Mouse (Mus musculus): ENCODE measurements around the gene Palmd.

The Palmd gene

DNA sequence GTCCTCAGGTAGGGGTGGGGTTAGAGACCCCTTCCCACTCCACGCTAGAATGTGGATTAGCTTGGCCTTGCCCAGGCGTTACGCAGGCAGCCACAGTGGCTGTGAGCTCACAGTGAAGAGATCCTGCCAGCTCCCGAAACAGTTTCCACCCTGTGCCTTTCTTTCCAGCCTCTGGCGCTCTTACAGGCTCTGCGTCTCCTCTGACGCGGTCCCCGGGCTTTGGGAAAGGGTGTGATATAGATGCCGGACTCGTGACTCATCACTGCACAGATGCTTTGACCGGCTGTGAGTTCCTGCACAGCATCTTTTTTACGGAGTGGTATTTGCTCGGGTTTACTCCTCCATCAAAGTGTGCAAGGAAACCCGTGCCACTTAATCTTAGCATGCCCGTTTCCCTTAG is 62.9 kb downstream of the Palmd start:
- no peak for DNase-seq (ENCODE audit: inconsistent age in 2 of 2, low spot score in 1 of 2)

DNA sequence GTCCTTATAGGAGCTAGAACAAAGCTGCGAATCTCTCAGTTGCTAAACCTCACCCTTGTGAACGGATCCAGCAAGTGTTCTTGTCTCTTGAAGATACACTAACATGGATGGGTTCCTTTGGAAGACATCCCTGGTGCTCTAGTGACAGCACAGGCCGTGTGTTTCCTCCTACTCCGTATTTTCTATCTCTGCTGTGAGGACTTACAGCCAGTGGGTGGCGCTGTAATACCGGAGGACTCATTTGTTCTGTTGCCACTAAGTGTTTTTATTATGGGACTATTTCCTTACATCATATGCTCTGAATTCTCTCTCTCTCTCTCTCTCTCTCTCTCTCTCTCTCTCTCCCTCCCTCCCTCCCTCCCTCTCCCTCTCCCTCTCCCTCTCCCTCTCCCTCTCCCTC is 64.6 kb downstream of the Palmd start:
- DNase-seq (ENCODE audit: inconsistent age in 2 of 2, low spot score in 1 of 2), result peak; percentile 78 to 93

DNA sequence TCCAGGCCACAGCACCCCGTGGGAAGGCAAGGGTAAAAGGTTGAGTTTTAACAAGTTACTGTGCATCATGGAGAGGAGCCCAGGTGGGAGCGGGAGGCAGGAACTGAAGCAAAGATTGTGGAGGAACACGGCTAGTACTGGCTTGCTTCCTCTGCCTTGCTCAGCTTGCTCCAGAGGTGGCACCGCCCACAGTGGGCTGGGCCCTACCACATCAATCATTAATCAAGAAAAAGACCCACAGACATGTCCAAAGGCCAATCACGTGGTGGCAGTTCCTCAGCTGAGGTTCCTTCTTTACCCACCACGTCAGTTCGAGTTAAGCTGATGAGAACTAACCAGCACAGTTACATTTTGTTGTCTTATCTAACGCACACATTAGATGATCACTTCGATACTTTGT is 75.9 kb downstream of the Palmd start:
- DNase-seq (ENCODE audit: inconsistent age in 2 of 2, low spot score in 1 of 2), result no peak

DNA sequence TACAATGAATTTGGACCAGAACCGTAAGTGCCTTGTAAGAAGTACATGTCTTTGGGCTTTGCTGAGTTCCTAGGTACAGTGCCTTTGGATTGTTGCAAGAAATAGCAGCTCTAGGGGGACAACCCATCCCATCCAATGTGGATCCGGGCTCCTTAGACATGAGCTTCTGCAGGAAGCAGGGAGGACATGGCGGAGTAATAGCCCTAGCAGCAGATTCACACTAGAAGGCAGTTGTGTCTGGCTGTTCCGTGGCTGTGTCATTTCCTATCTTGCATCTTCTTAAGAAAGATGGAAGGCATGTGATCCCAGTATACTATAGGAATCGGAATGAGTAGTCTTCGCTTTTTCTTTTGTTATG is 76.6 kb downstream of the Palmd start:
- DNase-seq (ENCODE audit: inconsistent age in 2 of 2, low spot score in 1 of 2), result no peak

DNA sequence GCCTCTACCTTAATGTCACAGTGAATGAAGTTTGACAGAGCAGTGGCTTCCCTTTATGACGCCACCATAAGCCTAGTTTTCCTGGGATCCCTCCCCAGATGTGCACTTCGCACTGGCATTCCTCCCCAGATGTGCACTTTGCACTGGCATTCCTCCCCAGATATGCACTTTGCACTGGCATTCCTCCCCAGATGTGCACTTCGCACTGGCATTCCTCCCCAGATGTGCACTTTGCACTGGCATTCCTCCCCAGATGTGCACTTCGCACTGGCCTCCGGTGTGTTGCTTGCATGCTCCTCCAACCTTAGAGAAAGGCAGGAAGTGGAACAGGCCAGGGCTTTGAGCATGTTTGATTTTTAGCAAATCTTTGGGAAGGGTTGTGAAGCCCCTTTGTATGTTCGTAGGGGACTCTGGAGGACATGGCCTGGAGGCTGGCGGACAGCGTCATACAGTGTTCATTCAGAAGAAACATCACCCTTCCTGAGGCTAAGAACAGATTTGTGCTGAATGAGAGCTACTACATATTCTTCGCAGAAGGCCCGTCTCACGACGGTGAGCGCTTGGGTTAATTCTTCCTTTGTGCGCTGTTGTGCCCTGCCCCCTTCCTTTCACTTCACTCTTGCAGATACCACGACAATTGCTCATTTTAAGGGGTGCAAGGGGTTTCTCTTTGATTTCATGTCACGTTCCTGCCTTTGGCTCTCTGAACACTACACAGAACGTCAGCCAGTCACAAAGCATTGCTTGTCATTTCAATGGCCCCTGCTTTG is 77.2 kb downstream of the Palmd start:
- no peak for DNase-seq (ENCODE audit: inconsistent age in 2 of 2, low spot score in 1 of 2)

DNA sequence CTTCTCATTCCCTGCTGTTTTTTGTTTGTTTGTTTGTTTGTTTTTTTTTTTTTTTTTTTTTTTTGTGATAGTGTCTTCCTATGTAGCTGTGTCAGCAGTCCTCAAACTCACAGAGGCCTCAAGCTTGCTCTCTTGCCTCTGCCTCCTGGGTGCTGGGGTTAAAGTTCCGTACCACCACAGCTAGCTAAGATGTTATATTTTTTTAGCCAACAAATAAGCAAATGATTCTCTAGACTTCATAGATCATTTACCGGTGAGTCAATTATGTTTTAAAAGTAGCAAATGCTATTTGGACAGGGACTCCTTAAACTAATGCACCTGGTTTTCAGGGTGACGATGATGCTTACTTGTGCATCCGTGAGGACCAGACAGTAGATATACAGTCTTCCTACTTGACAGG is 78.2 kb downstream of the Palmd start:
- DNase-seq (ENCODE audit: inconsistent age in 2 of 2, low spot score in 1 of 2), result no peak

DNA sequence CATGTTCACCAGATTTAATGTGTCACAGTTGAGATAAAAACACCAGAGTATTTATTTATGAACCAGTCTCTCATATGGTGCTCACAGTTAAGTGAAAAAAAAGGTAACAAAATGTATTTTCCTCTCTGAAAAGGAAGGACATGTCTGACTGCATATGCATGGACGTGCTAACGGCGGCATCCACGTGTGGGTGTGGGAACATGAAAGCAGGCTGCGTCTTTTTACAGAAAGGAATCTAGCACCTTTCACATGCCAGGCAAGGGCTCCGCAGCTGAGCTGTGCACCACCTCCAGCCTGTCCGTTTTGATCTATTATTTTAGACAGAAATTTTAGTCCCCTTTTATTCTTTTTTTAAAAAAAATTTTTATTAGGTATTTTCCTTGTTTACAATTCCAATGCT is 79.4 kb downstream of the Palmd start:
- DNase-seq (ENCODE audit: inconsistent age in 2 of 2, low spot score in 1 of 2), result no peak

DNA sequence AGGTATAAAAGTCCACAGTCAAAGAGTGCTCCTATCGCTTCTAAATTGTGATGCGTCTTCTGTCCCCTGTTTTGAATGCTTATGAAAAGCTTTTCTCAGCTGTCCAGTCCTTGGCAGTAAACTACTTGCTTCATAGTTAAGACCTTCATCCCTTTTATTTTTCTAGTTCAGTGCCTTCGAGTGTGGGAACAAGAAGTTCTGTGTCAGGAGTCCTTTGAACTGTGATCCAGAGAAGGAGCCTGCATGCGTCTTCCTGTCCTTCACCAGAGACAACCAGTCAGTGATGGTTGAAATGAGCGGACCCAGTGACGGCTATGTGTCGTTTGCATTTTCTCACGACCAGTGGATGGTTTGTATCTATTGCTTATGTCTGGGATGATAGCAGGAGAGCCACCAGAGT is 83.8 kb downstream of the Palmd start:
- no peak for DNase-seq (ENCODE audit: inconsistent age in 2 of 2, low spot score in 1 of 2)

DNA sequence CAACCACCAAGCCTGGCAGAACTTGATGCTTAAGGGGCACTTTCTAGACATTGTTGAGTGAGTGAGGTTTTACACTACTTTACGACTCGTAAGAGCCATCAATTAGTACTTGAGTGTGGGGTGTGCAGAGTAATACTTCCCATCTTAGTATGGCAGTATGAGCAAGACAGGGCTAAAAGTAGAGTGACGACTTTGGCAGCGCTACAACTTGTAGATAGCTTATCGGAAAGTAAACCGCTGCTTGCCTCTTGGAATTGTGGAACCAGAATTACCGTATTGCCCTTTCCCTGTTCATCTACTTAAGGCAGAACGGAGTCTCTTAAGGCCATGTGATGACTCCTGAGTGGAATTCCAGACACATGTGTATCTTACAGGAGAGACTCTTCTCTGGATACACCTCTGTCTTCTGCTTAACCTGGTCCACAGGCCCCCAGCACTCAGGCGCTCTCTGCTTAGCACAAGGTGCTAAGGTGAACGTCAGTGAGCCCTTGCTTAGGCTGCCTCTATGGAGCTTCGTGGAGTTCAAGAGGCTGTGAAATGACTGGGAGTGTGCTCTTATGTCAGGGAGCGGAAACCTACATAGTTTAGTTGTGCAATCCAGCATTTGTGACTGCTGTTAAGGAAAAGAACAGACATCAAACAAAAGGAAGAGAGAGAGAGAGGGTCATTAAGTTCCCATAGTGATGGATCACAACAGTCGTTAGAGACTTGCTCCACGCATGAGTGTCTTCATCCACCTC is 86.4 kb downstream of the Palmd start:
- DNase-seq (ENCODE audit: inconsistent age in 2 of 2, low spot score in 1 of 2), result no peak

DNA sequence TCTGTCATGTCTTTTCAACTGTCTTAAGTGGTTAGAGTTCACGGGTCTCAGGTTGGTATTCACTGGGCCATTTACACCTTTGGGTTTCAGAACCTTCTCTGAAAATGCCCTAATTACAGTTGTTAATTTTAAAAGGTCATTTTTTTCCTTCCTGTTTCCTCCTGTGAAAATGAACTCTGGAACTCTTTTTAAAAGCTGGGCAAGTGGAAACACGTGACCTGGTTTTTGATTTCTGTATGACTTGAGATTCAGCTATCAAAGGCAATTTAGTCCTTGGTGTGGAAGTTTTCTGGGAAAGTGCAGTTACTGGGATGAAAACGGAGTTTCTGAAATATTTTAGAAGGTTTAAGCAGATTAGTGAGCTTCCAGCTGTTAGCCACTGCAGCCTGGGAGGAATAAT is 98.4 kb downstream of the Palmd start:
- no peak for DNase-seq (ENCODE audit: inconsistent age in 2 of 2, low spot score in 1 of 2)
